Mouse (Mus musculus) bone marrow macrophage, adult 2 months (primary cell): Measurements from ENCODE around the gene Ankfy1. TPM values are rescaled to one million over a fixed set of nuclear protein-coding genes. Genes with fewer than 3 reads are reported as not detected.
"Not testable (repeated sequence)": the region's sequence is repeated elsewhere in the genome, so short reads cannot be mapped to it uniquely, and the experiment has no call there.

ENCODE experiments used
- H3K27ac ChIP-seq: 2 replicates; pipeline ENCODE4 v1.5.1; 2012; ENCODE audit warnings: low read depth, low read length; ENCODE audit not compliant: insufficient read depth
- H3K4me1 ChIP-seq: 2 replicates; pipeline ENCODE4 v1.6.1; 2012; ENCODE audit warnings: low read length; ENCODE audit not compliant: control insufficient read depth, insufficient read depth
- H3K4me3 ChIP-seq: 2 replicates; pipeline ENCODE4 v1.5.1; 2012; ENCODE audit warnings: mild to moderate bottlenecking, low read length, moderate library complexity; ENCODE audit not compliant: insufficient read depth
- CTCF ChIP-seq: IDR thresholded peaks from 2 replicates; pipeline ENCODE4 v1.5.1; 2012; ENCODE audit warnings: low read depth, mild to moderate bottlenecking, low read length, moderate library complexity
- POLR2A ChIP-seq: IDR thresholded peaks from 2 replicates; pipeline ENCODE4 v1.6.1; 2012; ENCODE audit warnings: mild to moderate bottlenecking, low read depth, low read length, borderline replicate concordance
- polyA plus RNA-seq: library from polyadenylated mRNA; stranded (reverse); fragments of >200 nt; gene quantifications from 2 replicates; pipeline ENCODE4 v1.2.4, GENCODE M21; 2012; ENCODE audit not compliant: missing spikeins, insufficient read depth, insufficient read length

Gene Ankfy1
- polyA plus RNA-seq, 1 experiment: 78.6 TPM

DNA sequence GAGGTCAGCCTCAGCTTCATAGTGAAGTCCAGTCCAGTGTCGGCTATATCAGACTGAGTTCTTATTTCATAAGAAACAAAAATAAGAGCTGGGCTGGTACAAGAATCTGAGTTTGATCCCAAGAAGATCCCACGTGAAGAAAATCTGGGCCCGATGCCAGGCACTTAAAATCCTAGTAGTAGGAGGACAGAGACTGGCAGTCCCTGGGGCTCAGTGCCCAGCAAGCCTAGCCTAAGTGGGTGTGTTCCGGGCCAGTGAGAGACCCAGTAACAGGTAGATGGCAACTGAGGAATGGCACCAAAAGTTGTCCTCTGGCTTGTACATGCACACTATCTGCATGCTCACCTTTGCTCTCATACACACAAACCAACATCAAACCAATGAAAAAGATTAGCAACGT lies 22.9 kb downstream of the Ankfy1 start:
- Histone ChIP-seq H3K4me1 (no peaks in the 10 kb centered on the region), H3K27ac (no peak overlapping the region), H3K4me3 (no peak overlapping the region)
- TF ChIP-seq POLR2A (no peak), CTCF (no peak)

DNA sequence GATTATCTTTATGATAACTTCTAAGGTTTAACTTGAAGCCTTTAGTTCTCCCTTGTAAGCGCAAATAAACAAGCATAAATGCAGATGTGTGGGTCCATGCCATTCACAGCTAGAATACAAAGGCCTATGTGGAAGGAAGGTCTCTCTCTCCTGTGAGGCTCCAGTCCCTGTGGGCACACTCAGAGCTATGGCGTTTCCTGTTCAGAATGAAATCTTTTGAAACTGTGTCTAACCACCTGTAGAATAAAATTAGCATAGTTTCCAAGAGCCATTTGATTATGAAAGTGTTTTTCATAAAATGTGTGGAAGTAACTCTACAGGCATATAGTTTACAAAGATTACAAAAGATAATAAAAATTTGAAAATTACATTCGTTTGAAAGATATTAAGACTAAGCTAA lies 28.4 kb downstream of the Ankfy1 start:
- Histone ChIP-seq H3K4me1 (peaks cover 4% of the 10 kb centered on the region; the same call in 1 of the 2 replicates), H3K4me3 (no peak overlapping the region), H3K27ac (no peak overlapping the region)
- no peak for TF ChIP-seq POLR2A
- no peak for TF ChIP-seq CTCF

DNA sequence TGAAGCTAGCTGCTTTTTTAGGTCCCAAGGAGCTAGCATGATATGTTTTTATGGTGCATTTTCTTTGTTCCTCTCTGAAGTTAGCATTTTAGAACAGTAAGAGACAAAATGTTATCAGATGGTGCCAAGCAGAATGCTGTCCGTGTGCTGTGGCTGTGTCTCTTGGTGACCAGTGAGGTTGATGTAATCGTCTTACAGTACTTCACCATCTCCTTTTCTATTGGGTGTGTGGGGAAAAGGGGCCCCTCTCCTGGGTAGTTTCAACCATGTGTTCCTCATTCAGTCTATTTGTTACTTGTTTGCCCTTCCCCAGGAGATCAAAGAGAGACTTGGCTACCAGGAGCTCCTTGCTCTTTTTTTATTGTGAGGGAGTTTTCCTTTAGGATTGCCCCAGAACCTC lies 33.4 kb downstream of the Ankfy1 start:
- Histone ChIP-seq H3K27ac (no peak overlapping the region), H3K4me1 (peaks cover 5% of the 10 kb centered on the region; the same call in 1 of the 2 replicates), H3K4me3 (no peak overlapping the region)
- TF ChIP-seq POLR2A (no peak), CTCF (no peak)

DNA sequence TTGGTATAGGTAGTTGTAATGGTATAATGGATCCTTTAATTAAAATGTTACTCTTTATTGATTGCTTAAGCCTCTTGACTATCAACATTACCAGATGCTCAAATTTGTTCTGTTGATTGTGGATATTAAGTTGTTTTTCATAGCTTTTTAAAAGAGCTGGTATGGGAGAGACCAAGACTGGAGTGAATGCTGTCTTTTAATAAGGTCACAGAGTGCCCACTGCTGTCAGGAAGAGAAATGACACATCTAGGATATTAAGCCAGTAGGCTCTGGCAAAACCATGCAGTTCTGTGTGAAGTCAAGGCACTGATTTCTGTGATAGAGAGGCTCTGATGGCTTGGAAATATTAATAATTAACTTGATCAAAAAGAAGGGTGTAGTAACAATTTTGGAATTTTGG lies 34.1 kb downstream of the Ankfy1 start:
- peaks cover 5% of the 10 kb centered on the region; the same call in 1 of the 2 replicates for H3K4me1 ChIP-seq

DNA sequence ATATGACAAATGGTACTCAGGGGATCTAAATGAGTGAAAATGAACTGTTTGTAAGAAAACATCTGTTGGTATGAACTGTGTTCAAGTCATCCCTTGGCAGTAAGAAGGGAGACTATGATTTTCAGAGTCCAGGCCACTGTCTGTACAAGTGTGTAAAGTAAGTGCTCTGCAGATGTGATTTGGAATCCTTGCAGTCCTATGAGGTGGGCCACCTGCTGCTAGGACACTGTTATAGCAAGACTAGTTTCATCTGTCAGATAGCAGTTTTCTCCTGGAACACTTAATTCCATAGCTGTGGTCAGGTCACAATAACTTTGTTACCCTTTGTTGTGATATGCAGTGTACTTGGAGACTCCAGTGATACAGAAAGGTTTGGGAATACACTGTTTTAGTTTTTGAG lies 36.2 kb downstream of the Ankfy1 start:
- TF ChIP-seq POLR2A (no peak), CTCF (no peak)
- no peak overlapping the region for H3K4me3 ChIP-seq
- peaks cover 5% of the 10 kb centered on the region; the same call in 1 of the 2 replicates for H3K4me1 ChIP-seq
- H3K27ac ChIP-seq: no peak overlapping the region

More for the DNA sequence above, 34.1 kb downstream of the Ankfy1 start:
- TF ChIP-seq CTCF (no peak), POLR2A (no peak)
- H3K4me3 ChIP-seq: no peak overlapping the region
- H3K27ac ChIP-seq: no peak overlapping the region

DNA sequence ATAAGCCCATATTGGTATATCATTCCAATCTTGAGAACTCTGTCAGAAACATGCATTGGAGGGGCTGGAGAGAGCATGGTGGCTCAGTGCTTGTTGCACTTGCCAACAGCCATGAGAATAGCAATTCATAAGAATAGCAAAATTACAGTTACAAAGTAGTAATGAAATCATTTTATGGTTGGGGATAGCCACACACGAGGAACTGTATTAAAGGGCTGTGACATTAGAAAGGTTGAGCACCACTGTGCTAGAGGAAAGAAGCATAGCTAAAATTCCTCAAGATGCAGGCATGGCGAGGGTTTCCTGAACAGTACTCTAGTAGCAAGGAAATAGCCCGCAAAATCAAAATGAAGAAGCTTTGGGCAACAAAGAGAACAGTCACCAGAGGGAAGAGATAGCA lies 43.9 kb downstream of the Ankfy1 start:
- Histone ChIP-seq H3K4me1 (no peaks in the 10 kb centered on the region), H3K27ac (no peak overlapping the region), H3K4me3 (no peak overlapping the region)
- no peak for TF ChIP-seq POLR2A
- no peak for TF ChIP-seq CTCF

DNA sequence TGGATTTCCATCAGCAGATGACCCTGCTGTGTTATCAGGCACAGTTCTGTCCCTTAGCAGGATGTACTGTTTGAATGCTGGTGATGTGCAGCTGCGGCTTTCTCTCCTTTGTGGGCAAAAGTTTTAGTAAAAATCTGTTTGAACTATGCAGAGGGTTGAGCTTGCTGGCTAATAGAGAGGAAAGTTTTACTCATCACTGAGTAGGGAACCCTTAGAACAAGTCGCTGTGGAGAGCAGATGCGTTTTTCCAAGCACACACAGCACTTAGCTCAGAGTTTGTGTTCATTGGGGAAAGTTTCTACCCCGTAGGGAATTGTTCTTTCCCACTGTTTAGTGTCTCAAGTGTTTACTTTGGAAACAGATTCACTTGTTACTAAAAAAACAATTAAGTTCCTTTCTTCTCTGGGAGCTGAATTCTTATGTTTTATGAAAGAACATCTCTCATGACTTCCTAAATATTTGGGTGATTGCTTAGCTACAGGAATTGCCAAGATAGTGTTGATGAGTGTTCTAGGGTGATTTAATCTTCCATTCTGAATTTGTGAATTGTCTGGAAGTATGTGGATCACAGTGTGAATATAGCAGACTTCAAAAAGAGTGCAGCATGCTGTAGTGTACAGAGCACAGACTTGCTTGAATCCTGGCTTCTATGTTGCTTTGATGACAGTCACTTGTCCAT lies 45.2 kb downstream of the Ankfy1 start:
- H3K4me1 ChIP-seq: no peaks in the 10 kb centered on the region
- TF ChIP-seq CTCF: no peak
- no peak overlapping the region for H3K4me3 ChIP-seq
- H3K27ac ChIP-seq: no peak overlapping the region

DNA sequence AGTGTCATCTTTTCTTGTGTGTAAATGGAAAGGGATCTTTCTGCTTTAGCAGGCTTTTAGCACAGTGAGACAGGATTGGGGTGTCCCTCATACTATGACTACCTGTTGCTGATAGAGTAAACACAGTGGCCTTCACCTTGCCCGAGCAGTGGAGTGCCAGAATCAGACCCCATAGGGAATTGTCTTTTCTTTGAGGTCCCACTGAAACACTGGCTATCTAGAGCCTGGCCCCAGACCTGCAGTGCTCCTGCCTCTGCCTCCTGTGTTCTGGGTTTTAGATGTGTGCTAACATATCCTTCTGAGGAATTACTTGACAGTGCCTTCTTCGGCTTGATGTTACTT lies 45.7 kb downstream of the Ankfy1 start:
- Histone ChIP-seq H3K27ac (no peak overlapping the region), H3K4me3 (no peak overlapping the region), H3K4me1 (no peaks in the 10 kb centered on the region)
- TF ChIP-seq CTCF (no peak), POLR2A (no peak)

DNA sequence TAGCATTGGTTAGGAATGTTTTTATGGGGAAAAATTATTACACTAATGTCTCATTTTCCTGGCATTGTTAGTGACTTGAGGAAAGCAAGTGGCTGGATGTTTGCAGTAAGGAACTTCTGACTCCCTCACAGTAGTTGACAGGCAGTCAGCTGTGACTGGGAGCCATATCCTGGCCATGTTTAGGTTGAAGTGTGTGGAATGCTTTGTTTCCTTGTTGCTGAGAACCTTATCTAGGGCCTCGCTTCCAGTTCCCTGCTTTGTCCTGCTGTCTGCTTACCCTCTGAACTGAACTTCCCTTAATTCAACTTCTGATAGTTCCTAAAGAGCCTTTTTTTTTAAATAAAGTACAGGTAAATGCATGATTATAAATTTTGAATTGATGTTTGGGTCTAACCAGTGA lies 46.5 kb downstream of the Ankfy1 start:
- Histone ChIP-seq H3K4me3 (no peak overlapping the region), H3K27ac (no peak overlapping the region), H3K4me1 (no peaks in the 10 kb centered on the region)
- TF ChIP-seq CTCF (no peak), POLR2A (no peak)

DNA sequence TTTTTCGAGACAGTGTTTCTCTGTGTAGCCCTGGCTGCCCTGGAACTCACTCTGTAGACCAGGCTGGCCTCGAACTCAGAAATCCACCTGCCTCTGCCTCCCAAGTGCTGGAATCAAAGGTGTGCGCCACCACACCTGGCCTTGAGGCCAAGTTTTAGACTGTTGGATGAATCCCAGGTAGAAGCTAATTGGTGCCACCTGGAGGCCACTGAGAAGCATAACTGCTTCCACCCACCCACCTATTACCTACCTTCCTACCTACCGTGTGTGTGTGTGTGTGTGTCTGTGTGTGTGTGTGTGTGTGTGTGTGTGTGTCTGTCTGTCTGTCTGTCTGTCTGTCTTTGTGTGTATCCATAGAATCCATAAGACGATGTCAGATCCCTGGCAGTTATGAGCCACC lies 47.7 kb downstream of the Ankfy1 start:
- H3K4me3 ChIP-seq, H3K27ac ChIP-seq: not testable (repeated sequence)

DNA sequence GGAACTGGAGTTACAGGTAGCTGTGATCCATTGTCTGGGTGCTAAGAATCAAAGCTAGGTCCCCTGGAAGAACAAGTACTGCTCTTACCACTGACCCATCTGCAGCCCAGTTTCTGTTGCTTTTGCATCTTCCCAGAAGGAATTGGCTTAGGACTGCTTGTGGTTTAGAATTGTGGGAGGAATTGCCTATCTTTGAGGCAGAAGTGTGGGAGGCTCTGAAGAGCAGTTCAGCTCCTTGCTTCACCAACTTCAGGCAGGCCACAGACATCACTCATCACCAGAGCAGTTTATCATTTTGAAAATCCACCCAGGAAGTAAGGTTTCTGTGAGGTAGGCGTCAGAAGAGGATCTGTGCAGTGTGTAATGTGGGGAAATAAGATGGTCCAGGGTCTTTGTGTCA lies 49.2 kb downstream of the Ankfy1 start:
- Histone ChIP-seq H3K27ac (no peak overlapping the region), H3K4me3 (no peak overlapping the region), H3K4me1 (no peaks in the 10 kb centered on the region)
- no peak for TF ChIP-seq POLR2A
- TF ChIP-seq CTCF: no peak

More for the DNA sequence above, 47.7 kb downstream of the Ankfy1 start:
- H3K4me1 ChIP-seq: not testable (repeated sequence)
